Mouse (Mus musculus): ENCODE measurements around the gene Gm49450.

Gm49450 gene

GRCm38 (mm10) chr15:98928598-98929240 lies 24.6 kb downstream of the Gm49450 start:
- in situ Hi-C loops (cut with MboI, MseI) = no loop called here

GRCm38 (mm10) chr15:98927566-98927965 lies 25.8 kb downstream of the Gm49450 start:
- in situ Hi-C loops (cut with MboI, MseI) = no loop called here

DNA sequence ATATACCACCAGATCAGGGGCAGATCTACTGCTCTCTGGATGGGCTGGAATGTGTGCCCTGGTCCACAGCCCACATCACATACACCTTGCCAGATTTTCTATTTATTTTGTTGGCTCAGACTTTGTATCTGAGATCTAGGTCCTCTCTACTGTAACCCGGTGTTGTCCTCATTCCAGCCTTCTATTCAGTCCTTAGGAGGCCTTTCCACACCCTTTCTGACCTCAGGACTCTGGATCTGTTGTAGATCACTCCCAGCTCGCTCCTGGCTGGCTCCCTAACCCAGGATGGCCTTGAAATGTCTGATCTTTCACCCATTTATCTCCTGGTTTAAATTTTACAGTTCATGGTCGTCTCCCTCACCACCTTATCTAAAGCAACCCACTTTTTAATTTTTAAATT lies 28.7 kb downstream of the Gm49450 start:
- in situ Hi-C loops (cut with MboI, MseI) = no loop called here

- in situ Hi-C loops (cut with MboI, MseI) = no loop called here
Observed at GRCm38 (mm10) chr15:98923031-98923537, 30.3 kb downstream of the Gm49450 start.

- in situ Hi-C loops (cut with MboI, MseI) = no loop called here
Observed at GRCm38 (mm10) chr15:98922581-98922980, 30.8 kb downstream of the Gm49450 start.

DNA sequence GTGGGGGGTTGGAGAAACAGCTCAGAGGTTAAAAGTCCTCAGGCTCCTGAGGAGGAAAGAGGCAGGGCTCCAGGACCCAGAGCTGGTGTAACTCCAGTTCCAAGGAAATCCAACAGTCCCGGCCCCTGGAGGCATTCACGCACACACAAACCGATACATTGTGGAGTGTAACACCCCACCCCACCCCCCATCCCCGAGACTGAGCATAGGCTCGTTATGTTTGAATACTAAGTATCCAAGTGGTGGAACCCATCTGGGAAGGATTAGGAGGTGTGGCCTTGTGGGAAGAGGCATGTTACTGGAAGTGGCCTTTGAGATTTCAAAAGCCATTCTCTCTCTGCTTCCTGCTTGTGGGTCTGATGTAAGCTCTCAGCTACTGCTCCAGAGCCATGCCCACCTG lies 31.8 kb downstream of the Gm49450 start:
- in situ Hi-C loops (cut with MboI, MseI) = no loop called here

- in situ Hi-C loops (cut with MboI, MseI) = loop anchor here (5.0 kb wide), 1 partner anchor 36 kb away; no protein-coding TSS in a partner anchor
Observed at GRCm38 (mm10) chr15:98918499-98918895, 34.9 kb downstream of the Gm49450 start.

DNA sequence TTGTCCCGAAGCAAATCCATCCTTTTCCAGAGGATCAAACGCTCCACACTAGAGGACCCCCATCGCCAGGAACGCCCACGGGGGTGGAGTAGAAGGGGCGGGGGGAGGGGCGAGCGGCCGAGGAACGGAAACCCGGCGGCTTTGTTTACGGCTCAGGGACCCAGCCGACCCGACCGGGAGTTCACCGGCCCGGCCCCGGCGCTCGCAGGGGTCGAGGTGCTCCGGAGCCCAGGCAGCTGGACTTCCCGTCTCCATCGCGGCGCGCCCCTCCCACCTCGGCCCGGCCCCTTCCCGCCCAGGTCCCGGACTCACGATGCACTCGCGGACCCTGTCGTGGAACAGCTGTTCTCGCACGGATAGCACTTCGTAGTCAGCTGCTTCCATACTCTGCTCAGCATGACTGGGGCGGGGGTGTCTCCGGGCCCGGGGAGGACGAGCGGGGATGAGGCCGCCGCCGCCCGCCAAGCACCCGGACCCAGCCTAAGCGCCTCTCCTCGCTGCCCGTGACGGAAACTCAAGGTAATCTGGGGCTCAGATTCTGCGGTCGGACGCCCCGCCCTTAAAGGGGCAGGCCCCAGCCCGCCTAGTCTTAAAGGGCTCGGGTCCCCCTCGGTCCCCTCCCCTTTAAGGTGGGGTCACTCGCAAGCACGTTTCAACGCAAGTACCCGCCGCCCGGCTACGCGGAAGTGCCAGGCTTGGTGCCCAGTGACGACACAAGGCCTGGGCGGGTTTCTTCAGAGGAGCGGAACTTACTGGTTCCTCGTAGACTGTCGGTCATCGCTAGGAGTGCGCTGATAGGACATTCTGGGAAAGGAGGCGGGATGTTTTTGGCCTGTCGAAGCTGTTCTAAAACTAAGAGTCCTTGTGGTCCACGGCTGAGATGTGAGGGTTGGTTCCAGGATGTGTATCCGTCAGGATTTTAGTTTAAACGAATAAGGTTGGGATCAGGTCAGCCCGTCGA lies 35.5 kb downstream of the Gm49450 start, which contains the start of gene Lmbr1l:
Lmbr1l (minus strand) TSS at position 694 of the 961 bp plus-strand sequence.
- in situ Hi-C loops (cut with MboI, MseI) = loop anchor here (5.0 kb wide), 1 partner anchor 36 kb away; no protein-coding TSS in a partner anchor

DNA sequence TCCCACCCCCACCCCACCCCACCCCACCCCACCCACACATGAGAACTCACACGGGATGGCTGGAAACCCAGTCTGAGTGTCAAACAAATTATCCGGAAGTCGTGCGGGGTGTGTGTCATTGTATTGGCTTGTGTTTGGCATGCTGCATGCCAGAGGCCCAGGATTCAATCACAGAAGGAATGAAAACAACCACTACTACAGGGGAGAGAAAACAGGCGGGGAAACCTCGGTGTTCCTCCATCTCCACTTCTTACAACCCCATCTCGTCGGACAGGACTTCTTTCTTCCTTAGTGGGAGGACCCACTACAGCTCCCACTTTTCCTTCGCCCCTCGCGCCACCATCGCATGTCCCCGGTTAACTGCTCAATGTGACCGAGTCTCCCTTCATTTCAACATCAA lies 36.3 kb downstream of the Gm49450 start:
- in situ Hi-C loops (cut with MboI, MseI) = loop anchor here (5.0 kb wide), 1 partner anchor 35 kb away; no protein-coding TSS in a partner anchor

GRCm38 (mm10) chr15:98916016-98916415 lies 37.3 kb downstream of the Gm49450 start:
- in situ Hi-C loops (cut with MboI, MseI) = loop anchor here (5.0 kb wide), 1 partner anchor 34 kb away; no protein-coding TSS in a partner anchor

DNA sequence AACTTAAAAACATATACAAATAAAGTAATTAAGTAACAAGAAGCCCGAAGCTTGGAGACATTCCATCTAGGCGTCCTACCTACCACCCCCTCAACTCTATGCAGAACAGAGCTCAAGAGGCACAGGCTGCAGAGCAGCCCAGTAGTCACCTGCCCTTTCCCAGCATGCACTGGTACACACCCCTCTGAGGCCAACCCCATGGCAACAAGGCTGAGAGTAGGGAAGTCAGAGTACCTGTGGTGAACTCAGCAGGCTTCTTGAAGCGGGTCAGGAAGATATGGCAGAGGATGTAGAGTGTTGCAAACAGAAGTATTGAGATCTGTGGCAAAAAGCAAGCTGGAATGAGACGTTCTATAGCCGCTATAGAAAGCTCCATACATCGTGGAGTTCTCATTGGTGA lies 38.4 kb downstream of the Gm49450 start:
- in situ Hi-C loops (cut with MboI, MseI) = loop anchor here (5.0 kb wide), 1 partner anchor 33 kb away; no protein-coding TSS in a partner anchor

GRCm38 (mm10) chr15:98904692-98905091 lies 48.7 kb downstream of the Gm49450 start:
- in situ Hi-C loops (cut with MboI, MseI) = loop anchor here (5.0 kb wide), 1 partner anchor 93 kb away; no protein-coding TSS in a partner anchor

- in situ Hi-C loops (cut with MboI, MseI) = no loop called here
Observed at GRCm38 (mm10) chr15:98902600-98902999, 50.8 kb downstream of the Gm49450 start.

GRCm38 (mm10) chr15:98901530-98901929 lies 51.8 kb downstream of the Gm49450 start:
- in situ Hi-C loops (cut with MboI, MseI) = no loop called here

GRCm38 (mm10) chr15:98897928-98898800 lies 55.2 kb downstream of the Gm49450 start, which contains the start of gene Dhh:
Gene Dhh, minus strand, starts transcription at chr15:98898540.
- in situ Hi-C loops (cut with MboI, MseI) = loop anchor here (10.0 kb wide), 1 partner anchor 207 kb away; no protein-coding TSS in a partner anchor

- in situ Hi-C loops (cut with MboI, MseI) = loop anchor here (10.0 kb wide), 1 partner anchor 207 kb away; no protein-coding TSS in a partner anchor
Observed at GRCm38 (mm10) chr15:98897495-98897894, 55.9 kb downstream of the Gm49450 start.

DNA sequence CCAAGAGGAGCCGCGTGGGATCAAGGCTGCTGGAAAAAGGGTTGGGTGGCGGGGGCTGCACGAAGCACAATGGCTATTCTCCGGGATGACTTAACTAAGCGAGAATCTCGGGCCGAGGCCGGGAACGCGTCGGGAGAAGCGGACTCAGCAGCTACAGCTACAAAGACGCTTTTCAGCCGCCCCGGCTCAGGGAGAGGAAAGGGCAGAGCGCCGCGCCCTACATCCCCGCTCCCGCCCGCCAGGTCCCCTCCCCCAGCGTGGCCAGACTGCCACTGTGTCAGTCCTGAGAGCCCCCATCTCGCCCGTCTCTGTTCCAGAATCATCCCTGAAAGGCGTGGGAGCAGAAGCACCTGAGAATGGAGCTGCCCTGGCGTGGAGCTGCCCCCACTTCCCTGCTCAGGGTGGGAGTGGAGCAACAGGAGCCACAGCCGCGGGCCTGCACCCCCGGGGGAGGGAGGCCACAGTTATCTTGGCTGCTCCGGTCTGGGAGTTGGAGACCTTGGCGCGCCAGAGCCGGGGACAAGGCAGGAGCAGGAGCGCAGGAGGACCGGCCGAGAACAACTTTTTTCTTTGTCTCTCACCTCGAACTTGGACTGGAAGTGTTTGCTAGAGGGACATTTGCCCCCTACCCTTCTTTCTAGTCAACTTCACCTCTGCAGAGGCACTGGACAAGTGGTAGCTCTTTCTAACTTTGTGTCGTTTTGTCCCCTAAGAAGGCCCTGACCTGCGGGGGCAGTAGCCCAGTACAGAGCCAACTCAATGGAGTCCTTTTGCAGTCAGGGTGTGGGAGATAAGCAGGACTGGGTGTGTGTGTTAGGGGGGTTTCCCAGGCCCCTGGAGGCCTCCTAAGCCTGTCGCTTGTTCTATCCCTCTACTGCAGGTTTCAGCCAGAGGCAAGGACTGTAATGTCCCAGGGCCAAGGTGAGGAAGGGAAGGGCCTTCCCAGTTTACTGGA lies 57.4 kb downstream of the Gm49450 start:
- in situ Hi-C loops (cut with MboI, MseI) = loop anchor here (10.0 kb wide), 1 partner anchor 209 kb away; no protein-coding TSS in a partner anchor

GRCm38 (mm10) chr15:98894746-98895634 lies 58.4 kb downstream of the Gm49450 start:
- in situ Hi-C loops (cut with MboI, MseI) = loop anchor here (10.0 kb wide), 1 partner anchor 210 kb away; no protein-coding TSS in a partner anchor

Data from regulatory T cell (primary cell).